Mouse (Mus musculus): ENCODE measurements around the gene Zfp106.

Zfp106 gene

DNA sequence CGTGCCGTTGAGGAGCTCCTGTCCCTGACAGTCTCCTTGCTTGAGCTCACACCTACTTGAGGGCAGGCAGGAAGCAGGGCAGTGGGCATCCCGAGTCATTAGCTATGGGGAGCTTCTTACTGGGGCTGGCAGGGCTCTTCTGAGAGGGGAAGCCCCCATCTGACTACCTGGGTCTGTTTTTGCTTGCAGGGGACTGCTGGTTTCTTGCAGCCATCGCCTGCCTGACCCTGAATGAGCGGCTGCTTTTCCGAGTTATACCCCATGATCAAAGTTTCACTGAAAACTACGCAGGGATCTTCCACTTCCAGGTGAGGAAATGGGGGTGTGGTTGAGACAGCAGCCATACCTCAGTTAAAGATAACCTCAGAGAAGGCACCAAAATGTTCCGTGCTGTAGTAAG, 81.7 kb downstream of the Zfp106 start:
- in situ Hi-C loops (cut with MboI; ENCODE audit: unreplicated experiment in 2 of 2), result loop anchor here (5.0 to 25.0 kb wide), 5 partner anchors 160 to 623 kb away; partner anchors contain the start of genes Tgm5 (in 1 of the 2) and Tgm7 (in 1 of the 2)

DNA sequence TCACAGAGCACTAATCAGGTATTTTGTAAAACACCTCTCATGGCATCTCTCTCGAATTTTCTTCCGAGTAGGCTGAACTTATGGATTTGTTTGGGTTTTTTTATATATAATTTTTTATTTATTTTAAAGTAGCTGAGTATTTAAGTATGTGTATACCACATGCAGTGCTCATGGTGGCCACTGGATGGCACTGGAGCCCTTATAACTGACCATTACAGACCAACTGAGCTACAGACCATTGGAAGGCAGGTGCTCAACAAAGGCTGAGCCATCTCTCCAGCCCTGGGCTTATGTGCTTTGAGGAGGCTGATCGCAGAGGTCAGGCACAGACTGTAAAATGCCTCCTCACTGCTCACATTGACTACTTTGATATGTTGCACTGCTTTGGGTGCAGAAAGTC, 85.0 kb downstream of the Zfp106 start:
- in situ Hi-C loops (cut with MboI; ENCODE audit: unreplicated experiment in 2 of 2), result loop anchor here in 1 of 2 experiments (25.0 kb wide), 1 partner anchor 609 kb away; the partner anchor contains the start of gene Tgm5

DNA sequence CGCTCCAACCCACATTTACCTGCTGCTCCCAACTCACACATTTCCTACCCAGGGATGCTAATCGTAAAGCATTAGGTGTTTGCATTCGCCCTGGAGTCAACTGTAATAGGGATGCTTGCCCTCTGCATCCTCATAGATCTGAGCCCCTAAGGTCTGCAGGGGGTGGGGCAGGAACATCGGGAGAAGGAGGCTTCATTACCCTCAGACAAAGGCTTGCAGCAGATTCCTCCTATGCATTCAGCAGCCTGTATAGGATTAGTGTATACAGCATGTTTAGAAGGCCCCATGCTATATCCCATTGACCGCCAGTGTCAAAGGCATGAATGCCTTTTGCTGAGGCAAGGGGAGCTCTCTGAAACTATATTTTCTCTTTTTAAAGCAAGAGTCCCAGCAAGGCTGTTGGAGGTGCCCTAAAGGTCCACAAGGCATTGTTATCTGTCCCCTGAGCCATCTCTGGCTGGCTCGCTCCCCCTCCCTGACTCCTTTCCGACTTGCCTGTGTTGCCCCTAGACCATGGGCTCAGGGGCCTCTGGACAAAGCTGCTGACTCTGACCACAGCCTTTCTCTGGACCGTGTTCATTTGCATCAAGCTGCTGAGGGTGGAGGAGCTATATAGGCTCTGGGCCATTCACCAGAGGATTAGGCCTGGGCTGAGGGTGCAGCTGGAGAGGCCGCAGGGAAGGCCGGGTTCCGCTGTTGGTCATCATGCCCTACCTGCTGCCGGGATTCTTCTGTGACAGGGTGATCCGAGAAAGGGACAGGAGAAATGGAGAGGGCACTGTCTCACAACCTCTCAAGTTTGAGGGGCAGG, 87.2 kb downstream of the Zfp106 start:
- in situ Hi-C loops (cut with MboI; ENCODE audit: unreplicated experiment in 2 of 2), result loop anchor here in 1 of 2 experiments (25.0 kb wide), 1 partner anchor 611 kb away; the partner anchor contains the start of gene Tgm5

DNA sequence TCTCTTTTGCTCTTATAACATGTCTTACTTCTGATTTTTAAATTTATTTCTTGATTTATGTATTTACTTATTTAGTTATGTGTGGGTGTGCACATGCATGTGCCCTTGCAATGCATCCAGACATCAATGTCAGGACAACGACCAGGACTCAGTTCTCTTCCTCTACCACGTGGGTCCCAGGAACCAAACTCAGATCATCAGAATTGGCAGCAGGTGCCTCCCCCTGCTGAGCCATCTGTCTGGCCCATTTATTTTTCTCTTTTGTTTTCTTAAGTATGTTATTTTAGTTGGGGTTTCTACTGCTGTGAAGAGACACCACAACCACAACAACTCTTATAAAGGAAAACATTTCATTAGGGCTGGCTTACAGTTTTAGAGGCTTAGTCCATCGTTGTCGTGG, 92.8 kb downstream of the Zfp106 start:
- in situ Hi-C loops (cut with MboI; ENCODE audit: unreplicated experiment in 2 of 2), result no loop called here

DNA sequence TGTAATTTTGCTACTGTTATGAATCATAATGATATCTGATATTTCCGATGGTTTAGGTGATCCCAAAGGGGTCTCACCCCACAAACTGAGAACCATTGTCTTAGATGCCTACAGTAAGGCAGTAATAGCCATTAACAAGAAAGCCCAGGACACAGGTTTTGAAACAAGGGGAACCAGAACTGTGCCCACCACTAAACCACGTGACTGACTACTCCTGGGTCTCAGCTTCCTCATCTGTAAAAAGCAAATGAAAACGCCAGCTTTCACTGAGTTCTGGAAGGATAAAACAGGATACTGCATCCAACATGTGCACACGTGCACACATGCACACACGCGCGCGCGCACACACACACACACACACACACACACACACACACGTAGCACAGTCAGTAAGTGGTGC, 93.9 kb downstream of the Zfp106 start:
- in situ Hi-C loops (cut with MboI; ENCODE audit: unreplicated experiment in 2 of 2), result no loop called here

DNA sequence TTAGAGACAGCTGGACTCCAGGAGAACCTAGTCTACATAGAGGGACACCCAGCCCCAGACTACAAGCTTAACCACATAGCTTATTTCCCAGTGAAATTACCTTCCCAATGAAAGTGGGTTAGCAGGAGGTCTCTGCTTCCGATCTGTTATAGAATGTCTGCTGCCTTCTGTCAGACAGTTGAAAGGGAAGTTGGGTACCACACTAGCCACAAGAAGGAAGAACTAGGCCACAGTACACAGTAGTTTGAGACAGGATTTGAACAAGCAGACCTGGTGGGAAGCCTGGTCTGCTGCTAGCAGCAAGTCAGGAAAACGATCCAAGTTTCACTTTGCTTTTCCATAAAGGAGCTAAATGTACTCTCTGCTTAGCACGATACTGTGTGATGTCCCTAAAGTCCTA, 94.4 kb downstream of the Zfp106 start:
- in situ Hi-C loops (cut with MboI; ENCODE audit: unreplicated experiment in 2 of 2), result no loop called here

DNA sequence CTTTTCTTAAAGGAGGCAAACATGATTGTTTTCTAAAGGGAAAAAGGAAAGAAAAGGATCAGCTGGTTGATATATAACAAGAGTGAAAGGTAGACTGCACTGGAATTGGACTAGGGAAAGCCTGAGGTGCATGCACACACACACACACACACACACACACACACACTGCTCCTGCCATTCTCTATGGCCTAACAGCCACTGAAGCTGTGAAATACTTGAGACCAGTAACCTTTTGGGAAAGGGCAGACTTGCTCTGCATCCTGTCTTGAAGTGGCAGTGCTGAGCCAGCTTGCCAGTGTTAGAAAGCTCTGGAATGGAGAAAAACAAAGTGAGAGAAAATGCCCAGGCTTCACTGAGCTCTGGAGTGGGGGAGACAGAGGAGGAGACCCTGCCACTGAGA, 95.6 kb downstream of the Zfp106 start:
- in situ Hi-C loops (cut with MboI; ENCODE audit: unreplicated experiment in 2 of 2), result no loop called here

DNA sequence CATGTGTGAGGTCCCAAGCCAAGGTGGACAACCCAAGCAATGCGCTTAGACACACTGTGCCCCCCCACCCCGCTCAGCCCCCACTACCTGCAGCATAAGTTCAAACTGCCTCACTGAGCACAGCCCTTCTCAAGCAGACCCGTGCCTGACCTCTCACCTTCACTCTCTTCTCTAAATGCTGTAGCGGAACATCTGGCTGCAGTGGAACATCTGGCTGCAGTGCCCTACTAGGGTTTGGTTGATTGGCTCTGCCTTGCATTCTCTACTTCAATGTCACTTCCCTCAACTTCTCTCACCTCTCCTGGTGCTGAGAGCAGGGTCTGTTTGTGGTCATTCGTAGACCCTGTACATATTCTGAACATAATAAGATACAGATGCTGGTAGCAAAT, 98.3 kb downstream of the Zfp106 start:
- in situ Hi-C loops (cut with MboI; ENCODE audit: unreplicated experiment in 2 of 2), result no loop called here

DNA sequence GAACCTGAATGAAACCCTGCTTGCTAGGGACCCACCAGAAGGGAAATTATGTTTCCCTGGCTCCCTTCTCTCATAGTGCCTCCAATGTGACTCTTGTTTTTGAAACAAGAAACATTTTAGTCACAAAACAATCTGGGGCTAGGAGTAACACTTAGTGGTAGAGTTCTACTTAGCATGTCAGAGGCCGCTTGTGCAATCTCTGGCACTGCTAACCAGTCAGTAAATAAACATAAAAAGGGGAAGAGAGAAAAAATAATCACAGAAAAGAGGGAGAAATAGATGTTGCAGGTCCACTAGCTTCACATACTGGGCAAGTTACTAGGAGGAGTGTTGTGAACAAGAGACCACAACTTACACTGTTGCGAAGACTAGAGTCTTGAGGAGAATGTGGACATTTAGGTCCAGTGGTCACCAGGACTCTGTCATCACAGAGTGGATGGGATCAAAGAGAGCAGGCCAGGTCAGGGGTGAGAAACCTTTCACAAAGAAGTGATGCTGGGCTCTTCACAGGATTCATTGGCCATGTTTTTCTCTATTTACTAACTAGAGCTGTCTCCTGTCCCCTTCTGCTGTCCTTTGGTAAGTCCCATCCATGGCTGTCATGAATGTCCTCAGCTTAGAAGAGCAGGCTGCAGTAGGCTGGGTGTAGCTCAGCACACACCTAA, 98.8 kb downstream of the Zfp106 start:
- in situ Hi-C loops (cut with MboI; ENCODE audit: unreplicated experiment in 2 of 2), result no loop called here

DNA sequence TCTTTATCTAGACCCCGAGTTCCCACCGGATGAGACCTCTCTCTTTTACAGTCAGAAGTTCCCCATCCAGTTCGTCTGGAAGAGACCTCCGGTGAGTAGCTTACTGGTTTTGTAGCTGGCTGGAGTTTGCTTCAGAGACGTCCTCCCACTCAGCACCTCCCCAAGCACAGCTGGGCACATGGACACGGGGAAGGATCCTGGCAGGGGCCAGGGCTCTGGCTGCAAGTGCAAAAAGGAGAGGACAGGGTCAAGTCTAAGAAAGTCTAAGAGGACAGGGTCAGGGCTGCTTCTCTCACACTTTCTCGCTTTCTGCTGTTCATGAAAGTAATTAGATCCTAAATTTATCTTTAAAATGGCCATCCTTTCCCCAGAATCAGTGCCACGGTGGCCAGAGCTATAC, 99.6 kb downstream of the Zfp106 start:
- in situ Hi-C loops (cut with MboI; ENCODE audit: unreplicated experiment in 2 of 2), result no loop called here

DNA sequence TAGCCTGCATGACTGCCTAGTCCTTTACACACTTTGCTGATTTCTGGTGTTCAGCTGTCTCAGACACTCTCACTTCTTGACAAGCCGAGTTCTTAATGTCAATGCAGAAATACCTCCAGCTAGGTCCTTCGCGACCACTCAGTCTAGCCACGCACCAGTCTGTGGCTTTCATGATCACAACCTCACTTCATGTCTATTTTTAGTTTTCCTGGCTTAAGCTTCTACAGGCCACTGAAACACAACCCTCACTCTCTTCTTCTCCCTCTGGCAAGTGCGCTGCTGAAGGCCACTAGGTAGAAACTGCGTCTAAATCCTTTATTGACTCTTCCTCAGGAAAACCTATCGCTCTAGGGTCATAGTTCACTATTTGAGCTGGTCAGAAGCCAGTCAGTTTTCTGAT, 100.3 kb downstream of the Zfp106 start:
- in situ Hi-C loops (cut with MboI; ENCODE audit: unreplicated experiment in 2 of 2), result no loop called here

DNA sequence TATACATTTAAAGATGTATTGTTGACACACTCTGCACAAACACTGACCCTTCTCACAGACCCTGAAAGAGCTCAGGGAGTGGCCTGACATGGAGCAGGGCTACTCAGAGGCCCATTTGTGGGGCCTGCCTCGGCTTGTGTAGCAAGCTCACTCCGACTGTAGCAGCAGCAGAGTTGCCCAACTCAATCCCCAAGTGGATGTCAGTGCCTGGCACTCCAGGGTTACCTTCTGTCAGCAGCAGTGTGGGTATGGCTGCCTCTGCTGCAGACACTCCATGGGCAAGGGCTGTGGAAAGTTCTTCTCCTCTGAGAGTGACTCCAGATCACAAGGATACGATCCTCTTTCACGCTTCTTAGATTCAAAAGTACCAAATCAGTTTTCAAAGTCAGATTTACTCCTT, 103.4 kb downstream of the Zfp106 start:
- in situ Hi-C loops (cut with MboI; ENCODE audit: unreplicated experiment in 2 of 2), result no loop called here
